Mouse (Mus musculus): ENCODE data around the gene St8sia6. TPM values are rescaled to one million over a fixed set of nuclear protein-coding genes. Genes with fewer than 3 reads are reported as not detected.

St8sia6 gene
- polyA plus RNA-seq, 1 experiment from 2014 or later: 1.4 TPM

Other genes starting within 250 kb of the St8sia6 start
- gene Trdmt1, start 249.4 kb downstream of the St8sia6 start, polyA plus RNA-seq (2016; fragmentation: Nextera tagmentation; extraction: Ambion mirVana): 7.3 and 8.4 TPM in 2 replicates
- gene Vim, start 220.1 kb downstream of the St8sia6 start, polyA plus RNA-seq (2016; fragmentation: Nextera tagmentation; extraction: Ambion mirVana): 751 and 762 TPM in 2 replicates

Measured in embryonic facial prominence, embryonic 12.5 days (tissue).